Mouse (Mus musculus): Measurements from ENCODE around the gene Gm45713.

GRCm38 (mm10) chr7:45135370-45135769, 661 bp downstream of the Gm45713 start:
- TF ChIP-seq GATA1 (IDR thresholded peaks at IDR 0.05; ENCODE audit: borderline replicate concordance, low read length) (no peak), FLI1 (IDR thresholded peaks at IDR 0.05; ENCODE audit: low read length) (no peak)

Data from megakaryocyte, embryonic 14.5 days (primary cell).